Mouse (Mus musculus) thymus, adult 2 months (tissue): Measurements from ENCODE around the gene Dusp1.

Experiments used
- CTCF ChIP-seq: fragments of 200-500 bp; IDR thresholded peaks from 2 replicates; pipeline ENCODE4 v1.5.1; 2012; ENCODE audit warnings: mild to moderate bottlenecking, control low read depth, low read length, moderate library complexity, borderline replicate concordance; ENCODE audit not compliant: control insufficient read depth, poor library complexity, insufficient read depth; ENCODE audit errors: extremely low read depth
- POLR2A ChIP-seq: fragments of 200-500 bp; IDR thresholded peaks from 2 replicates; pipeline ENCODE4 v1.6.1; 2012; ENCODE audit warnings: mild to moderate bottlenecking, low read length, control low read depth, moderate library complexity; ENCODE audit not compliant: control insufficient read depth, poor library complexity, insufficient read depth; ENCODE audit errors: extremely low read depth

GRCm38 (mm10) chr17:26574118-26574517, 12.2 kb upstream of the Dusp1 start:
- TF ChIP-seq CTCF (no peak), POLR2A (no peak)
